Mouse (Mus musculus): ENCODE measurements around the gene Usp12. TPM values are rescaled to one million over a fixed set of nuclear protein-coding genes. Genes with fewer than 3 reads are reported as not detected.
"Not testable (repeated sequence)": the region's sequence is repeated elsewhere in the genome, so short reads cannot be mapped to it uniquely, and the experiment has no call there.

The Usp12 gene
- polyA plus RNA-seq, 1 experiment from 2014 or later = 8.6 TPM

GRCm38 (mm10) chr5:146736970-146737495 is 57.8 kb downstream of the Usp12 start:
- WGBS = 71% methylated on average over 9 of the region's 9 CpGs
- Histone ChIP-seq H3K36me3 (ENCODE audit: control insufficient read depth, insufficient read depth, low read length) (peaks cover 71% of the 10 kb centered on the region), H3K9me3 (ENCODE audit: control insufficient read depth, low read length) (no peaks in the 10 kb centered on the region), H3K4me3 (ENCODE audit: control insufficient read depth in 1 of 2, insufficient read depth in 1 of 2, low read depth in 1 of 2, low read length in 2 of 2) (no peak overlapping the region), H3K4me1 (ENCODE audit: control insufficient read depth in 2 of 2, insufficient read depth in 2 of 2, low read length in 2 of 2) (no peaks in the 10 kb centered on the region), H3K9ac (ENCODE audit: low read length) (no peak overlapping the region), H3K4me2 (ENCODE audit: low read length) (no peak overlapping the region), H3K27ac (replicated peaks in 1 of 2; ENCODE audit: control insufficient read depth in 1 of 2, insufficient read depth in 1 of 2, low read depth in 2 of 2, low read length in 2 of 2) (no peak overlapping the region), H3K27me3 (ENCODE audit: control insufficient read depth, insufficient read depth, low read length) (no peaks in the 10 kb centered on the region)
- no peak for ATAC-seq (ENCODE audit: insufficient number of reproducible peaks, insufficient read depth, low FRiP score, low read depth)

- no peak for ATAC-seq (ENCODE audit: insufficient number of reproducible peaks, insufficient read depth, low FRiP score, low read depth)
- Histone ChIP-seq H3K27me3 (ENCODE audit: control insufficient read depth, insufficient read depth, low read length) (no peaks in the 10 kb centered on the region), H3K36me3 (ENCODE audit: control insufficient read depth, insufficient read depth, low read length) (peaks cover 68% of the 10 kb centered on the region), H3K4me2 (ENCODE audit: low read length) (no peak overlapping the region), H3K4me3 (ENCODE audit: control insufficient read depth in 1 of 2, insufficient read depth in 1 of 2, low read depth in 1 of 2, low read length in 2 of 2) (no peak overlapping the region), H3K4me1 (ENCODE audit: control insufficient read depth in 2 of 2, insufficient read depth in 2 of 2, low read length in 2 of 2) (no peaks in the 10 kb centered on the region), H3K9me3 (ENCODE audit: control insufficient read depth, low read length) (no peaks in the 10 kb centered on the region), H3K9ac (ENCODE audit: low read length) (no peak overlapping the region), H3K27ac (replicated peaks in 1 of 2; ENCODE audit: control insufficient read depth in 1 of 2, insufficient read depth in 1 of 2, low read depth in 2 of 2, low read length in 2 of 2) (no peak overlapping the region)
- 77% methylated on average over 18 of the region's 18 CpGs for WGBS
Measured at GRCm38 (mm10) chr5:146736348-146736747, 58.5 kb downstream of the Usp12 start.

- 100% methylated on average over 1 of the region's 9 CpGs for WGBS
- not testable (repeated sequence) for H3K9me3 ChIP-seq (ENCODE audit: control insufficient read depth, low read length); H3K4me1 ChIP-seq (ENCODE audit: control insufficient read depth in 2 of 2, insufficient read depth in 2 of 2, low read length in 2 of 2); H3K4me2 ChIP-seq (ENCODE audit: low read length); H3K27me3 ChIP-seq (ENCODE audit: control insufficient read depth, insufficient read depth, low read length); H3K27ac ChIP-seq (replicated peaks in 1 of 2; ENCODE audit: control insufficient read depth in 1 of 2, insufficient read depth in 1 of 2, low read depth in 2 of 2, low read length in 2 of 2); H3K9ac ChIP-seq (ENCODE audit: low read length); ATAC-seq (ENCODE audit: insufficient number of reproducible peaks, insufficient read depth, low FRiP score, low read depth); H3K4me3 ChIP-seq (ENCODE audit: control insufficient read depth in 1 of 2, insufficient read depth in 1 of 2, low read depth in 1 of 2, low read length in 2 of 2)
- H3K36me3 ChIP-seq (ENCODE audit: control insufficient read depth, insufficient read depth, low read length) = peaks cover 57% of the 10 kb centered on the region
Measured at GRCm38 (mm10) chr5:146735054-146735453, 59.8 kb downstream of the Usp12 start.

DNA sequence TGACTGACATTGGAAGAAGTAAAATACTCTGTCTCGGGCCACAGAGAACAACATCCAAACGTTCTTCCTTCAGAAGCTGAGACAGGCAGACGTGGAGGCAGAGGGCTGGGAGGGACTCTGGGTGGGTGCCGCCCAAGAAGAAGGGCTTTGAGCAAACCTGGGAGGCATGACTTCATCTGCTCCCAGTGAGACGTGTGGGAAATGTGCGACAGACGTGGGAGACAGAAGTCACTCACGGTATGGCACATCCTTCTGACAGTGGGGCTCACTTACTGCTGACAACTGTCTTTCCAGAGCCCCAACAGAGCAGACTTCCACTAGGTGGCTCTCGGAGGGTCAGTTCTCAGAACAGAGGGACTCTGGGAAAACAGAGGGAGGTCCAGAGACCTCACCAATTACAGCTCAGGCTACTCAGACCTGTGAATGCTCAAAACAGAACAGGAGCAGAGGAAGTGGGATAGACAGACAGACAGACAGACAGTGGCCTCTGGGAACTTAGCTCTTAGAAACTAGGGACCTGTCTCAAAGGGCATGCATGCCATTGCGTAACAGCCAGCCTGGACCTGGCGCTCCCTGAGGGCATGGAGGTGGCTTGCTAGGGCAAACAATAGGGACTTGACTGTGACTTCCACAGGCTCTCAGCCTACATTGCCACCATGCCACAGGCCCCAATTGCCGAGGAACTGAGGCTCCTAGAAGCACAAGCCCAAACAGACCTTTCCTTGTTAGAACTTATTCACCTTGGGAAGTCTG is 60.7 kb downstream of the Usp12 start:
- 77% methylated on average over 12 of the region's 12 CpGs for WGBS
- H3K9ac ChIP-seq (ENCODE audit: low read length) = no peak overlapping the region
- no peaks in the 10 kb centered on the region for H3K9me3 ChIP-seq (ENCODE audit: control insufficient read depth, low read length)
- H3K4me3 ChIP-seq (ENCODE audit: control insufficient read depth in 1 of 2, insufficient read depth in 1 of 2, low read depth in 1 of 2, low read length in 2 of 2) = no peak overlapping the region
- no peak overlapping the region for H3K27ac ChIP-seq (replicated peaks in 1 of 2; ENCODE audit: control insufficient read depth in 1 of 2, insufficient read depth in 1 of 2, low read depth in 2 of 2, low read length in 2 of 2)
- H3K4me1 ChIP-seq (ENCODE audit: control insufficient read depth in 2 of 2, insufficient read depth in 2 of 2, low read length in 2 of 2) = no peaks in the 10 kb centered on the region
- peaks cover 48% of the 10 kb centered on the region for H3K36me3 ChIP-seq (ENCODE audit: control insufficient read depth, insufficient read depth, low read length)
- H3K27me3 ChIP-seq (ENCODE audit: control insufficient read depth, insufficient read depth, low read length) = no peaks in the 10 kb centered on the region
- no peak for ATAC-seq (ENCODE audit: insufficient number of reproducible peaks, insufficient read depth, low FRiP score, low read depth)
- H3K4me2 ChIP-seq (ENCODE audit: low read length) = no peak overlapping the region

GRCm38 (mm10) chr5:146733372-146733771 is 61.4 kb downstream of the Usp12 start:
- no peak overlapping the region for H3K9ac ChIP-seq (ENCODE audit: low read length)
- no peak for ATAC-seq (ENCODE audit: insufficient number of reproducible peaks, insufficient read depth, low FRiP score, low read depth)
- WGBS = 84% methylated on average over 7 of the region's 7 CpGs
- H3K9me3 ChIP-seq (ENCODE audit: control insufficient read depth, low read length) = no peaks in the 10 kb centered on the region
- H3K4me2 ChIP-seq (ENCODE audit: low read length) = no peak overlapping the region
- H3K27ac ChIP-seq (replicated peaks in 1 of 2; ENCODE audit: control insufficient read depth in 1 of 2, insufficient read depth in 1 of 2, low read depth in 2 of 2, low read length in 2 of 2) = no peak overlapping the region
- no peaks in the 10 kb centered on the region for H3K27me3 ChIP-seq (ENCODE audit: control insufficient read depth, insufficient read depth, low read length)
- H3K36me3 ChIP-seq (ENCODE audit: control insufficient read depth, insufficient read depth, low read length) = peaks cover 41% of the 10 kb centered on the region
- no peak overlapping the region for H3K4me3 ChIP-seq (ENCODE audit: control insufficient read depth in 1 of 2, insufficient read depth in 1 of 2, low read depth in 1 of 2, low read length in 2 of 2)
- H3K4me1 ChIP-seq (ENCODE audit: control insufficient read depth in 2 of 2, insufficient read depth in 2 of 2, low read length in 2 of 2) = no peaks in the 10 kb centered on the region

GRCm38 (mm10) chr5:146727006-146727405 is 67.8 kb downstream of the Usp12 start:
- WGBS = 86% methylated on average over 4 of the region's 4 CpGs

GRCm38 (mm10) chr5:146724956-146725355 is 69.8 kb downstream of the Usp12 start:
- ATAC-seq (ENCODE audit: insufficient number of reproducible peaks, insufficient read depth, low FRiP score, low read depth) = no peak
- Histone ChIP-seq H3K9ac (ENCODE audit: low read length) (no peak overlapping the region), H3K4me3 (ENCODE audit: control insufficient read depth in 1 of 2, insufficient read depth in 1 of 2, low read depth in 1 of 2, low read length in 2 of 2) (no peak overlapping the region), H3K9me3 (ENCODE audit: control insufficient read depth, low read length) (no peaks in the 10 kb centered on the region), H3K4me1 (ENCODE audit: control insufficient read depth in 2 of 2, insufficient read depth in 2 of 2, low read length in 2 of 2) (peaks cover 8 to 10% of the 10 kb centered on the region in 2 experiments), H3K4me2 (ENCODE audit: low read length) (no peak overlapping the region), H3K36me3 (ENCODE audit: control insufficient read depth, insufficient read depth, low read length) (no peaks in the 10 kb centered on the region), H3K27me3 (ENCODE audit: control insufficient read depth, insufficient read depth, low read length) (no peaks in the 10 kb centered on the region), H3K27ac (replicated peaks in 1 of 2; ENCODE audit: control insufficient read depth in 1 of 2, insufficient read depth in 1 of 2, low read depth in 2 of 2, low read length in 2 of 2) (no peak overlapping the region)
- WGBS = 34% methylated on average over 3 of the region's 3 CpGs

More at GRCm38 (mm10) chr5:146727006-146727405, 67.8 kb downstream of the Usp12 start:
- H3K9ac ChIP-seq (ENCODE audit: low read length) = no peak overlapping the region
- no peak overlapping the region for H3K4me3 ChIP-seq (ENCODE audit: control insufficient read depth in 1 of 2, insufficient read depth in 1 of 2, low read depth in 1 of 2, low read length in 2 of 2)
- H3K4me2 ChIP-seq (ENCODE audit: low read length) = no peak overlapping the region
- peaks cover 4 to 5% of the 10 kb centered on the region in 2 experiments for H3K4me1 ChIP-seq (ENCODE audit: control insufficient read depth in 2 of 2, insufficient read depth in 2 of 2, low read length in 2 of 2)
- no peaks in the 10 kb centered on the region for H3K36me3 ChIP-seq (ENCODE audit: control insufficient read depth, insufficient read depth, low read length)
- ATAC-seq (ENCODE audit: insufficient number of reproducible peaks, insufficient read depth, low FRiP score, low read depth) = no peak
- no peak overlapping the region for H3K27ac ChIP-seq (replicated peaks in 1 of 2; ENCODE audit: control insufficient read depth in 1 of 2, insufficient read depth in 1 of 2, low read depth in 2 of 2, low read length in 2 of 2)
- no peaks in the 10 kb centered on the region for H3K9me3 ChIP-seq (ENCODE audit: control insufficient read depth, low read length)
- no peaks in the 10 kb centered on the region for H3K27me3 ChIP-seq (ENCODE audit: control insufficient read depth, insufficient read depth, low read length)

All from heart, embryonic 14.5 days (tissue).